ENCODE assay signal across 10 mouse cellular contexts in the genomic region with DNA sequence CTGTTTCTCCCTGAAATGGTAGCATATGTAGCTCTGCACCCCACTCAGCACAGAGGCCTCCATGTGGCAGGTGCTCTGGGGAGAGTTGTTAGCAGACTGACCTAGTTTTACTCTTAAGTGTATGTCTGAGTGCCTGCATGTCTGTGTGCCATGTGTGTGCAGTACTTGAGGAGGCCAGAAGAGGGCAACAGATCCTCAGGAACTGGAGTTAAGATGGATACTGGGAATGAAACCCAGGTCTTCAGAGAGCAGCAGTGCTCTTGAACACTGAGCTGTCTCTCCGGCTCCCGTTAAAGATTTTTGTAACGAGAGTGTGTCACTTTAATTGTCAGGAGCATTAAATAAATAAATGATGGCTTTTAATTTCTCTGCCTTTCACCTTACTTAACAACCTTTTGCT. TPM values are rescaled to one million over a fixed set of nuclear protein-coding genes. Genes with fewer than 3 reads are reported as not detected.
DNase-seq lines count a peak whose midpoint lies in the region; ATAC-seq and TF ChIP-seq lines count a peak whose summit lies in the region.
"Had no signal": no experiment of that assay in that cellular context is flagged by ENCODE, and none has a peak within 500 bp of the region (broad histone marks: within the 10 kb centered on the region; RNA-seq: fewer than 3 reads in every experiment).

No protein-coding gene starts in this region.

- no peak for TF ChIP-seq EP300 in liver, postnatal 0 days (IDR thresholded peaks at IDR 0.05; ENCODE audit: low read depth)

- no peak overlapping the region for H3K9ac ChIP-seq in intestine, postnatal 0 days (ENCODE audit: low read depth, low read length)
- no peak overlapping the region for H3K9ac ChIP-seq in intestine, embryonic 16.5 days (ENCODE audit: low read depth, low read length)
- H3K9ac ChIP-seq in liver, postnatal 0 days (replicated peaks): no peak overlapping the region
- H3K9ac ChIP-seq: limb, embryonic 12.5 days had no signal

- peaks cover 3% of the 10 kb centered on the region; the same call in 1 of the 2 replicates for H3K9me3 ChIP-seq in intestine, postnatal 0 days (ENCODE audit: control insufficient read depth)
- no peaks in the 10 kb centered on the region for H3K9me3 ChIP-seq in intestine, embryonic 16.5 days (ENCODE audit: control insufficient read depth, low read length)
- H3K9me3 ChIP-seq in liver, postnatal 0 days (ENCODE audit: low read length): no peaks in the 10 kb centered on the region

- 98% methylated on average over 3 of the region's 3 CpGs for WGBS in intestine, postnatal 0 days
- WGBS in intestine, embryonic 16.5 days: 96% methylated on average over 3 of the region's 3 CpGs
- WGBS in liver, postnatal 0 days (ENCODE audit: insufficient replicate concordance): 90% methylated on average over 3 of the region's 3 CpGs

- no peak overlapping the region for H3K4me3 ChIP-seq in intestine, postnatal 0 days (ENCODE audit: low read depth, low read length)
- no peak overlapping the region for H3K4me3 ChIP-seq in intestine, embryonic 16.5 days (ENCODE audit: low read length)
- no peak overlapping the region for H3K4me3 ChIP-seq in liver, postnatal 0 days (ENCODE audit: low read depth, low read length)
- H3K4me3 ChIP-seq: limb, embryonic 12.5 days had no signal

- TF ChIP-seq CTCF in intestine, postnatal 0 days (IDR thresholded peaks at IDR 0.05; ENCODE audit: low read depth): peak; percentile 70
- TF ChIP-seq CTCF in liver, postnatal 0 days (IDR thresholded peaks at IDR 0.05; ENCODE audit: low read depth): peak; percentile 71

- peak; percentile 45 to 46 for DNase-seq in B cell, adult 2 months
- peak; percentile 60 for DNase-seq in NIH3T3 (ENCODE audit: low read depth)
- peak; percentile 48 for DNase-seq in liver, postnatal 0 days
- no peak for DNase-seq in urinary bladder, postnatal 36 days (ENCODE audit: low spot score in 2 of 2)
- DNase-seq in ovary, postnatal 36 days (ENCODE audit: low spot score): no peak
- DNase-seq in adrenal gland, adult 2 months: no peak

- H3K4me2 ChIP-seq in intestine, postnatal 0 days (replicated peaks; ENCODE audit: low read depth): no peak overlapping the region
- no peak overlapping the region for H3K4me2 ChIP-seq in intestine, embryonic 16.5 days (ENCODE audit: low read depth, low read length)
- no peak overlapping the region for H3K4me2 ChIP-seq in liver, postnatal 0 days (ENCODE audit: low read depth, low read length)
- H3K4me2 ChIP-seq: limb, embryonic 12.5 days had no signal

- no peak for ATAC-seq in intestine, postnatal 0 days
- no peak for ATAC-seq in intestine, embryonic 16.5 days
- ATAC-seq in liver, postnatal 0 days: no peak

- H3K27ac ChIP-seq in intestine, postnatal 0 days (ENCODE audit: low read depth, low read length): no peak overlapping the region
- H3K27ac ChIP-seq in intestine, embryonic 16.5 days (ENCODE audit: low read length): no peak overlapping the region
- H3K27ac ChIP-seq in liver, postnatal 0 days (ENCODE audit: low read depth): no peak overlapping the region
- H3K27ac ChIP-seq: limb, embryonic 12.5 days had no signal

- peaks cover 18% of the 10 kb centered on the region; the same call in 1 of the 2 replicates for H3K36me3 ChIP-seq in intestine, postnatal 0 days (ENCODE audit: control insufficient read depth, insufficient read depth)
- H3K36me3 ChIP-seq in intestine, embryonic 16.5 days (ENCODE audit: control insufficient read depth, insufficient read depth, low read length): peaks cover 3% of the 10 kb centered on the region; the same call in 1 of the 2 replicates
- no peaks in the 10 kb centered on the region for H3K36me3 ChIP-seq in liver, postnatal 0 days (replicated peaks; ENCODE audit: insufficient read depth, low read length)

- no peaks in the 10 kb centered on the region for H3K4me1 ChIP-seq in intestine, postnatal 0 days (replicated peaks; ENCODE audit: control insufficient read depth, insufficient read depth, low read length)
- H3K4me1 ChIP-seq in intestine, embryonic 16.5 days (ENCODE audit: control insufficient read depth, insufficient read depth, low read length): peaks cover 12% of the 10 kb centered on the region
- H3K4me1 ChIP-seq in liver, postnatal 0 days (ENCODE audit: insufficient read depth): peaks cover 8% of the 10 kb centered on the region

- no peaks in the 10 kb centered on the region for H3K27me3 ChIP-seq in intestine, postnatal 0 days (replicated peaks; ENCODE audit: control insufficient read depth, insufficient read depth, low read length)
- no peaks in the 10 kb centered on the region for H3K27me3 ChIP-seq in intestine, embryonic 16.5 days (replicated peaks; ENCODE audit: control insufficient read depth, insufficient read depth, low read length)
- no peaks in the 10 kb centered on the region for H3K27me3 ChIP-seq in liver, postnatal 0 days (ENCODE audit: insufficient read depth, low read length)
- H3K27me3 ChIP-seq: limb, embryonic 12.5 days had no signal

RNA-seq across cellular contexts. Expression of gene Ift122, which starts 35.0 kb away (rescaled TPM):
- polyA plus RNA-seq in intestine, postnatal 0 days (2015; fragmentation: Nextera tagmentation; extraction: Ambion mirVana): 3.0 and 3.1 TPM in 2 replicates
- 13.0 and 13.1 TPM in 2 replicates for polyA plus RNA-seq in intestine, embryonic 16.5 days (2015; fragmentation: Nextera tagmentation; extraction: Ambion mirVana)
- polyA plus RNA-seq in liver, postnatal 0 days (2015; fragmentation: Nextera tagmentation; extraction: Ambion mirVana): 1.2 and 1.6 TPM in 2 replicates
- total RNA-seq in adrenal gland, adult 2 months (2021): 10 to 100 TPM; 16.1 to 17.6 TPM
- polyA plus RNA-seq in adrenal gland, adult 2 months (2012; rRNA removed): 14.0 and 16.5 TPM in 2 replicates

RNA-seq across cellular contexts. Expression of gene Mbd4, which starts 35.1 kb away (rescaled TPM):
- polyA plus RNA-seq in intestine, postnatal 0 days (2015; fragmentation: Nextera tagmentation; extraction: Ambion mirVana): 3.4 and 3.5 TPM in 2 replicates
- 10.0 and 12.2 TPM in 2 replicates for polyA plus RNA-seq in intestine, embryonic 16.5 days (2015; fragmentation: Nextera tagmentation; extraction: Ambion mirVana)
- 4.1 and 4.6 TPM in 2 replicates for polyA plus RNA-seq in liver, postnatal 0 days (2015; fragmentation: Nextera tagmentation; extraction: Ambion mirVana)
- 1 to 10 TPM; 1.9 to 2.7 TPM for total RNA-seq in adrenal gland, adult 2 months (2021)
- polyA plus RNA-seq in adrenal gland, adult 2 months (2012; rRNA removed): 0.49 and 0.65 TPM in 2 replicates

RNA-seq across cellular contexts. Expression of gene Rho, which starts 43.3 kb away (rescaled TPM):
- 0.16 TPM in 1 of 2 replicates, not detected in the other for polyA plus RNA-seq in intestine, postnatal 0 days (2015; fragmentation: Nextera tagmentation; extraction: Ambion mirVana)
- polyA plus RNA-seq in intestine, embryonic 16.5 days (2015; fragmentation: Nextera tagmentation; extraction: Ambion mirVana): 0.31 TPM in 1 of 2 replicates, not detected in the other
- polyA plus RNA-seq in liver, postnatal 0 days (2015; fragmentation: Nextera tagmentation; extraction: Ambion mirVana): not detected in 2 replicates
- total RNA-seq in adrenal gland, adult 2 months (2021): under 1 TPM; 0.52 to 0.95 TPM
- polyA plus RNA-seq in adrenal gland, adult 2 months (2012; rRNA removed): 2.2 and 3.4 TPM in 2 replicates

RNA-seq across cellular contexts. Expression of gene Efcab12, which starts 50.1 kb away (rescaled TPM):
- 0.05 and 0.18 TPM in 2 replicates for polyA plus RNA-seq in intestine, postnatal 0 days (2015; fragmentation: Nextera tagmentation; extraction: Ambion mirVana)
- polyA plus RNA-seq in intestine, embryonic 16.5 days (2015; fragmentation: Nextera tagmentation; extraction: Ambion mirVana): 0.36 and 0.44 TPM in 2 replicates
- polyA plus RNA-seq in liver, postnatal 0 days (2015; fragmentation: Nextera tagmentation; extraction: Ambion mirVana): 0.11 TPM in 1 of 2 replicates, not detected in the other
- total RNA-seq in adrenal gland, adult 2 months (2021): under 1 TPM; 0.66 to 0.75 TPM
- 0.06 and 0.13 TPM in 2 replicates for polyA plus RNA-seq in adrenal gland, adult 2 months (2012; rRNA removed)

RNA-seq across cellular contexts. Expression of gene H1foo, which starts 56.4 kb away (rescaled TPM):
- polyA plus RNA-seq in intestine, postnatal 0 days (2015; fragmentation: Nextera tagmentation; extraction: Ambion mirVana): not detected in 2 replicates
- polyA plus RNA-seq in intestine, embryonic 16.5 days (2015; fragmentation: Nextera tagmentation; extraction: Ambion mirVana): not detected in 2 replicates
- not detected in 2 replicates for polyA plus RNA-seq in liver, postnatal 0 days (2015; fragmentation: Nextera tagmentation; extraction: Ambion mirVana)
- not detected for total RNA-seq in adrenal gland, adult 2 months (2021)
- not detected in 2 replicates for polyA plus RNA-seq in adrenal gland, adult 2 months (2012; rRNA removed)
- total RNA-seq: neutrophil, adult 5-6 weeks had no signal
- polyA plus RNA-seq: limb, embryonic 12.5 days had no signal

Comparison
In these comparisons a context has a peak if more than half of its experiments do, and no peak if none do; other contexts are left out.
1. DNase-seq: peak in B cell, adult 2 months (2 of 2), NIH3T3 (single experiment) and liver, postnatal 0 days (single experiment); none in urinary bladder, postnatal 36 days (0 of 2), ovary, postnatal 36 days (single experiment) and adrenal gland, adult 2 months (single experiment).